Mouse (Mus musculus) ZHBTc4 (cell line): Measurements from ENCODE around the gene Raph1.
"Not testable (repeated sequence)": the region's sequence is repeated elsewhere in the genome, so short reads cannot be mapped to it uniquely, and the experiment has no call there.

Experiments used
- DNase-seq: peaks from one replicate; pipeline ENCODE4 v3.0.0-alpha.2; 2011; ENCODE audit warnings: low read depth, low spot score

Gene Raph1

DNA sequence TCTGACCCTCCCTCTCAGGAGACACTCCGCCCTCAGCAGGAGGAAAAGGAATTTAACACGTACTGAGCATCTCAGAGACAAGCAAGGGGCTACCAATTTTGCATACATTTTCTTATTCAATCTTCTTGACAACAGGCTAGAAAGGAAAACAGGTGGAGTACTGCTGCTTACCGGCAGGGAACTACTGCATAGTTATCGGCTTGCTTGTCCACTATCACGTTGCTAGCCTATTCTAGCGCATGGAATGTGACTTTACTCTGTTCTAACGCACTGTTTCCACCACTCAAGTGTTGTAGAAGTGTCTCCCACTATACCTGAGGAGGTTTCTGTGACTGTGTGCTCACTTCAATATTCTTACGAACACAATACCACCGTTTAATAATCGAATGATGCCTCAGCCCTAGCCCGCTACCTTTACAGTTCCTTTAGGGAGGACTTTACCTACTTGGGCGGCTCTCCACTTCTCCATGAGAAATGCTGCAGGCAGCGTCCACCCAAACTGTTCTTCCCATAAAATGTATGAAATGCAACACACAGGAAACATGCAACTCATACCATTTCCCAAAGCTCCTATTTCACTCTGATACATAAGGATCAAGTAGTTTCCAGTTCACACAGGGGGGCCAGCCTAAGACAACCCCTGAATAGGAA is 1.5 kb downstream of the Raph1 start:
- peak; percentile 77 for DNase-seq

- DNase-seq, result no peak
These were observed 2.2 kb downstream of the Raph1 start for GRCm38 (mm10) chr1:60564691-60565090.

DNA sequence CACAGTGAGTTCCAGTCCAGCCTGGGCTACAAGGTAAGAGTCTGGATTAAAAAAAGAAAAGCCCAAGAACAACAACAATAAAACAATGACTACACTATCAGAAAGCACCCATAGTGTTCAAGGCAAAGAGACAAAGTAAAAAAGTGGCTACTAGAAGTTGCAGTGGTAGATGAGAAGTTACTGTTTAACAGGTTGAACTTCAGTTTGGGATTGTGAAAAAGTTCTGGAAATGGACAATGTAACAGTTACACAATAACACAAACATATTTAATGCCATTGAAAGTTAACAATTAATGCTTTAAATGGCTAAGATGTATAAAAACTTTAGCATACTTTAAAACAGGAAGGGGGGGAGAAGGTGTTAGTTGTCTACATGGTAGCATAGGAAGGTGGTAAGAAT is 3.9 kb downstream of the Raph1 start:
- no peak for DNase-seq

GRCm38 (mm10) chr1:60543681-60544080 is 23.2 kb downstream of the Raph1 start:
- DNase-seq, result peak; percentile 61

DNA sequence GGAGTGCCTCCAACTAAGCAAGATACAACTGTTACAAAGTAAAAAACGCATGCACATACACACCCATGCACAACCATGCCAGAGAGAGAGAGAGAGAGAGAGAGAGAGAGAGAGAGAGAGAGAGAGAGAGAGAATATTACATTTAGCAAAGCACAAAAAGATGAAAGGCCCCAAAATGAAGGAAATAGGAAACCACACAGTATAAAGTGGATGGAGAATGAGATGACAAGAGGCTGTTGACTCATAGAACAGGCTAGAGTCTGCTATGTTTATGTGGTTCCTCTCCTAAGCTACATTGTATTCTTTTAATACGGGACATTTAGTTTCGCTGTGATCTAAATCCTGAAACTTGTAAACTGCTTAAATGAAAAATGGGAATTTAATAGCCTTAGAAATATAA is 27.6 kb downstream of the Raph1 start:
- DNase-seq, result no peak

DNA sequence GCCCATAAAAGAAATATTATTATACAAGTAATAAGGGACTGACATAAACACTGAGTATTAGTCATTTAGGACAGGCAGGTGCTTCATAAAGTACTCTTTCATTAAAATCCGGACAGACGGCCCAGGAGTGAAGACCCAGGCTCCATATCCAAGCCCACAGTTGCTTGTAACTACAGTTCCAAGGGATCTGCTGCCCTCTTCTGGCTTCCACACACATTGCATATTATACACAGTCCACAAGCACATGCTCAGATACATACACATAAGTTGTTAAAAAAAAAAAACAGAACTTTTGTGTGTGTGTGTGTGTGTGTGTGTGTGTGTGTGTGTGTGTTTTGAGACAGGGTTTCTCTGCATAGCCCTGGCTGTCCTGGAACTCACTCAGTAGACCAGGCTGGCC is 32.0 kb downstream of the Raph1 start:
- DNase-seq, result peak; percentile 81

DNA sequence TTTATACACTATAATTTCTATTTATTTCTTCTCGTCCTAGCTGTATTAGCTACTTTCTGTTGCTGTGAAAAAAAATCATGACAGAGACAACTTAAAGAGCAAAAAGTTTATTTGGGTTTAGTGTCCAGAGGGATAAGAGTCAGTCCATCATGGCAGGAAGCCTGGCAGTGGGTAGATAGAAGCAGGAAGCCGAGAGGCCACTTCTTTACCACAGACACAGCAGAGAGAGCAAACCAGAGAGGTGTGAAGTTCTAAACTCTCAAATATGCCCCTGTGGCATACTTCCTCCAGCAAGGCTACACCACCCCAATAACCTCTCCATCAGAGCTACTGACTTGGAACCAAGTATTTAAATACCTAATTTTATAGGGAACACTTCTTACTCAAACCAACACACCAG is 36.3 kb downstream of the Raph1 start:
- DNase-seq, result no peak

DNA sequence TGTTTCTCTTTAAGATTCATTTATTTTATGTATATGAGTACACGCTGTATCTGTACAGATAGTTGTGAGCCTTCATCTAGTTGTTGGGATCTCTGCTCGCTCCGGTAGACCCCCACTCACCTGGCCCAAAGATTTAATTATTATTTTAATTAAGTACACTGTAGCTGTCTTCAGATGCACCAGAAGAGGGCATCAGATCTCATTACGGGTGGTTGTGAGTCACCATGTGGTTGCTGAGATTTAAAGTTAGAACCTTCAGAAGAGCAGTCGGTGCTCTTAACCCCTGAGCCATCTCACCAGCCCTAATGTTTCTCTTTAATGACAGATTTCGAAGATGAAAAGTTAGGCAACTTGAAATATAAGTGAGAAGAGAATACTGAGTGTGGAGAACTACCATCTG is 36.8 kb downstream of the Raph1 start:
- no peak for DNase-seq

- no peak for DNase-seq
These were observed 56.3 kb downstream of the Raph1 start for GRCm38 (mm10) chr1:60510584-60510983.

- DNase-seq, result no peak
These were observed 63.4 kb downstream of the Raph1 start for GRCm38 (mm10) chr1:60503456-60503855.

- no peak for DNase-seq
These were observed 73.5 kb downstream of the Raph1 start for GRCm38 (mm10) chr1:60493421-60493820.

DNA sequence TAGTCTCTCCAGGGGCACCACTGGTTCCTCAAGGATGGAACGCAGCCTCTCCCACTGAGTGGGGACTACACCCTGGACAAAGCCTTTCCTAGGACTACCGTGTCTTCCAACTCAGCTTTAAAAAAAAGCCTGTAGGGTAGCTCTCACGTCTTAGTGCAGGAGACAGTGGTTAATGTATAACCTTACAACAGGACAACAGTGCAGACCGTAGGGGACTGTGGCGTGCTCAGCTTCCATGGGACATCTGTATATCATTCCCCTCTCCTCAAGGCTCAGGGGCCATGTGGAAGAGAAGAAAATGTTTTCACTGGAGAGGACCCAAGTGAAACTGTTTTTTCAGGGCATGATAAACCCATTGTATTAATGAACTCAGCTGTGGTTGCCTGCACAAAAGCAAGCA is 74.5 kb downstream of the Raph1 start:
- DNase-seq, result no peak

DNA sequence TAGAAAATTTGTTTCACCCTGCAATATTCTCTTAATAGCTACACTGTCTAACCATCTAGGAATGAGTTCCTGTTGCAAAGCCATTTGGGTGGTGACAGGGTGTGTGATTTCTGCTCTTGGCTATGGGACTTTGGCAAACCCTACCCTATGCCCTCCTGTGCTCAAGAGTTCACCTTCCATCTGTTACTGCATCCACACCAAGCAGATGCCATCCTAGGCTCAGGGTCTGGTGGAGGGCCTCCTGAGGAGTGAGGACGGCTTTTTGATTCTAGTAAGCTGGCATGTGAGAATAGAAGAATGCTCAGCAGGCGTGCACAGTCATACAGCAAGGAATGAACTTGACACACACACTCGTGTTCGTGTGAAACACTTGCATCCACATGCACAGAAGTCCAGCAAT is 76.4 kb downstream of the Raph1 start:
- DNase-seq, result no peak

GRCm38 (mm10) chr1:60489660-60490059 is 77.2 kb downstream of the Raph1 start:
- DNase-seq, result no peak

DNA sequence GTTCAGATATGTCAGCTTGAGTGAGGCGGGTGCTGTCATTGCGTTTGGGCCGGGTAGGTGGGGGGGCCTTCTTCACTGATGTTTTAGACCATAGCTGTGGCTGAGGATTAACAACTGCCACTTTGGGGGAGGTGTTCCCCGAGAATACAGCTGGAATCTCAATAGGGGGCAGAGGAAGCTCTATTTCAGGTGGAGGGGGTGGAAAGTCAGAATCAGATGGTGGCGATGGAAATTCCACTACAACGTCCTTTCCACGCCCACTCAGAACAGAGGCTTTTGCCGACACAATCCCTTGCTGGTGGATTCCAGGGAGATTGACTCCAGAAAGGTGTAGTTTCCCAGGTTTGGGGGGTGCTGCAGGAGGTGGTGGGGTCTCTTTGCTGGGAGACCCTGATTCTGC is 78.3 kb downstream of the Raph1 start:
- no peak for DNase-seq

DNA sequence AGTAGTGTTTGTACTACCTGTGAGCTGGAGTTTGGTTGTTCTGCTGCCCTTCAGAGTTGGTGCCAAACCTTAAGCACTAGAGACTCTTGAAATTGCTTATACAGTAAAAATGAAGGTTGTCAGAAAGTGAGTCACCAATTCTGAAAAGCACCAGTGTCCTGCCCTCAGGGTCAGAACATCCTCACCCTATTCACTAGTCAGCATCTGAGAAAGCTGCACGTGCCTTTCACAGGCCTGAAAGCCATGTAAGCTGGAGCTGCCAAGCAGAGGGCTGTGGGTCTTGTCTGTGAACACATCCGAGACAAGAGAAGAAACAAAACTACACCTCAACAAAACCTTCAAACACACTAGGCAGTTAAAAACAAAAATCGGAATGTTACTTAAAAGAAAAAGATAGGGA is 81.3 kb downstream of the Raph1 start:
- DNase-seq, result no peak

- DNase-seq, result no peak
These were observed 84.0 kb downstream of the Raph1 start for GRCm38 (mm10) chr1:60482881-60483280.

DNA sequence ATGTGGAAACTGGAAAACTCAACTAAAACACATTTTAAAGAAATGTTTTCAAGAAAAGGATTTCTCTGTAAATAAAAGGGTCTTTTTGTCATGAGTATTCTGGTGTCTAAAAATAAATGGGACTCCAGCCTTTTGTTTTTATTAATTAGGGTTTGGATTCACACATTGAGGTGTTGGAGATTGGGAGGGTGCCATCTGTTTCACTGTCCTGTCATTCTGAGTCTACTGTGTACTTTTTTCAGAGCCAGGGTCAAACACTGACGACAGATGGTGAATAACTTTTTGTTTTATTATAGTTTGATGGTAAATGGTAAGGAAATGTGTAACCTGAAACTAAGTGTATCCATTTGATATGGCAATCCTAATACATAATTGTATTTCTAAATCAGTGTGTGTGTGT is 85.3 kb downstream of the Raph1 start:
- no peak for DNase-seq

DNA sequence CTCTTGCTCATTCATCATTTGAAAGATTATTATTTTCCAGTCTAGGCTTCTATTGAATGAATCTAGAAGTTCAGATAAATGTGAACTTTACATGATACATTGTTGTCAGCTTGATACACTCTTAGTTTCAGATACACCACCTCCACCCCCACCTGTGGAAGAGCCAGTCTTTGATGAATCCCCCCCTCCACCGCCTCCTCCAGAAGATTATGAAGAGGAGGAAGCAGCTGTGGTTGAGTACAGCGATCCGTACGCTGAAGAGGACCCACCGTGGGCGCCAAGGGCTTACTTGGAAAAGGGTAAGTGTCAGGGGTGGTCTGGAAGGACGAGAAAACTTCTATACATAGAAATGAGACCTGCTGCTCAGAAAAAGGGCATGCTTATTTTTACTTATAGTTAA is 96.4 kb downstream of the Raph1 start:
- DNase-seq, result no peak

DNA sequence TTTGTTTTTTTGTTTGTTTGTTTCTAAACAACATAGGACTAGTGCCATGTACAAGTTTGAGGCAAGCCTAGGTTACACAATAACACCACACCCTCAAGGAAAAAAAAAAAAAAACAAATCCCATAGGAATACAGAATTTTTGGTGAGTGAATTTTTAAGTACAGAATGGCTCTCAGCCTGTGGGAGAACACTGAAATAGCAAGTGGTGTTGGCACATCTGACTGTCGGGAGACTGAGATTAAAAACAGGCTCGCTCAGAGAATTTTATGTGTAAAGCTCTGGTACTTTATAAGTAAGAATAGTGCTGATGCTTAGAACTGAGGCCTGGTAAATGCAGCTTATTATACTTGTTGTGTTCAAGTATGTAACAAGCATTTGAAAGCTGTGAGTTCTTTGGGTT is 97.4 kb downstream of the Raph1 start:
- DNase-seq, result no peak

GRCm38 (mm10) chr1:60460623-60461022 is 106.3 kb downstream of the Raph1 start:
- no peak for DNase-seq

DNA sequence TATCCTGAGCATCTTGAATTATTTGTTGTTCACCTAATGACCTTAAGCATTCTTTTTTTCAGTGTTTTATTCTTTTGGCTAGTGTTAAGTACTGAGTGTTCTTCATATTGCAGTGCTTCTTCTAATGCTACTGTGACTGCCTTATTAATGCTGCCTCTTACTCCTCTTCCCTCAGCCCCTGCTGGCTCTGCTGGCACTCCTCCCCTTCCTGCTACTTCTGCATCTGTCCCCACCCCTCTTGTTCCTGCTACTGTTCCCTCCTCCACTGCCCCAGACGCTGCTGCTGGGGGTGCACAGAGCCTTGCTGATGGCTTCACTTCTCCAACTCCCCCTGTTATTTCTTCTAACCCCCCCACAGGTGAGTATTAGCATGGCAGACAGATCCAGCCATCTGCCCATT is 117.0 kb downstream of the Raph1 start:
- no peak for DNase-seq

GRCm38 (mm10) chr1:60447067-60447466 is 119.8 kb downstream of the Raph1 start:
- DNase-seq, result peak; percentile 50

DNA sequence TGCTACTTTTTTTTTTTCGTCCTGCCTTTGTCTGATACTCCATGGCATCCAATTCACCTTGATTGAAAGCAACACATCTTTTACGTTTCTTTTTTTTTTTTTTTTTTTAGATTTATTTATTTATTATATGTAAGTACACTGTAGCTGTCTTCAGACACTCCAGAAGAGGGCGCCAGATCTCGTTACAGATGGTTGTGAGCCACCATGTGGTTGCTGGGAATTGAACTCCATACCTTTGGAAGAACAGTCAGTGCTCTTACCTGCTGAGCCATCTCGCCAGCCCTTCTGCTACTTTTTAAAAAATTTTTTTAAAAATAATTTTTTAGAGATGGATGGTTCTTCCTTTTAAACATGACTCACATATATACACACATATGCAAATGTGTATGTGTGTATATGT is 125.5 kb downstream of the Raph1 start:
- not testable (repeated sequence) for DNase-seq
